Mouse (Mus musculus) thymus, adult 2 months (tissue): ENCODE measurements around the gene Cdipt. TPM values are rescaled to one million over a fixed set of nuclear protein-coding genes. Genes with fewer than 3 reads are reported as not detected.

ENCODE experiments used
- DNase-seq: peaks from one replicate; pipeline ENCODE4 v3.0.0; 2021
- H3K27ac ChIP-seq: fragments of 200-500 bp; 2 replicates; pipeline ENCODE4 v1.5.1; 2012; ENCODE audit warnings: low read length, control low read depth; ENCODE audit not compliant: control insufficient read depth, insufficient read depth
- H3K27me3 ChIP-seq: fragments of 200-500 bp; 2 replicates; pipeline ENCODE4 v1.6.1; 2012; ENCODE audit warnings: mild to moderate bottlenecking, low read length, moderate library complexity, mixed read lengths; ENCODE audit not compliant: control insufficient read depth, insufficient read depth
- H3K36me3 ChIP-seq: fragments of 200-500 bp; 2 replicates; pipeline ENCODE4 v1.6.1; 2012; ENCODE audit warnings: mild to moderate bottlenecking, low read length, moderate library complexity; ENCODE audit not compliant: control insufficient read depth, insufficient read depth
- H3K4me1 ChIP-seq: fragments of 200-500 bp; replicated peaks from 2 replicates; pipeline ENCODE4 v1.6.1; 2012; ENCODE audit warnings: low read length; ENCODE audit not compliant: control insufficient read depth, insufficient read depth
- H3K4me3 ChIP-seq: fragments of 200-500 bp; 2 replicates; pipeline ENCODE4 v1.5.1; 2012; ENCODE audit warnings: mild to moderate bottlenecking, low read length, control low read depth, moderate library complexity; ENCODE audit not compliant: control insufficient read depth, insufficient read depth
- CTCF ChIP-seq: fragments of 200-500 bp; IDR thresholded peaks from 2 replicates; pipeline ENCODE4 v1.5.1; 2012; ENCODE audit warnings: mild to moderate bottlenecking, control low read depth, low read length, moderate library complexity, borderline replicate concordance; ENCODE audit not compliant: control insufficient read depth, poor library complexity, insufficient read depth; ENCODE audit errors: extremely low read depth
- POLR2A ChIP-seq: fragments of 200-500 bp; IDR thresholded peaks from 2 replicates; pipeline ENCODE4 v1.6.1; 2012; ENCODE audit warnings: mild to moderate bottlenecking, low read length, control low read depth, moderate library complexity; ENCODE audit not compliant: control insufficient read depth, poor library complexity, insufficient read depth; ENCODE audit errors: extremely low read depth
- WGBS: fragments of 180-500 bp; shearing (Covaris S2); methylation state at CpG from one replicate; pipeline ENCODE4 v1.1.7; 2018; 5-methylcytosine and 5-hydroxymethylcytosine counted together
- polyA plus RNA-seq: library from polyadenylated mRNA; depleted of rRNA; stranded (reverse); fragments of >200 nt; gene quantifications from 2 replicates; pipeline ENCODE4 v1.2.3, GENCODE M21; 2012

The Cdipt gene
- polyA plus RNA-seq, 1 experiment = 294 TPM

- no peak for TF ChIP-seq CTCF
- TF ChIP-seq POLR2A = no peak
Observed at GRCm38 (mm10) chr7:126952646-126953045, 23.1 kb upstream of the Cdipt start.

GRCm38 (mm10) chr7:126955125-126955524 lies 20.6 kb upstream of the Cdipt start:
- no peaks in the 10 kb centered on the region for H3K36me3 ChIP-seq
- H3K4me3 ChIP-seq = no peak overlapping the region
- H3K4me1 ChIP-seq = 0 out of 2 replicates have a peak, but pooled peaks cover 5% of the 10 kb centered on the region
- no peak for TF ChIP-seq CTCF
- no peak for TF ChIP-seq POLR2A
- peaks cover 2% of the 10 kb centered on the region; the same call in 1 of the 2 replicates for H3K27me3 ChIP-seq
- WGBS = 35% methylated on average over 3 of the region's 3 CpGs
- DNase-seq = no peak
- no peak overlapping the region for H3K27ac ChIP-seq

More at GRCm38 (mm10) chr7:126952646-126953045, 23.1 kb upstream of the Cdipt start:
- H3K36me3 ChIP-seq = no peaks in the 10 kb centered on the region
- no peak for DNase-seq
- H3K27me3 ChIP-seq = peaks cover 2% of the 10 kb centered on the region; the same call in 1 of the 2 replicates
- H3K4me1 ChIP-seq = peaks cover 11% of the 10 kb centered on the region
- WGBS = 4% methylated on average over 8 of the region's 8 CpGs
- H3K4me3 ChIP-seq = no peak overlapping the region
- no peak overlapping the region for H3K27ac ChIP-seq

DNA sequence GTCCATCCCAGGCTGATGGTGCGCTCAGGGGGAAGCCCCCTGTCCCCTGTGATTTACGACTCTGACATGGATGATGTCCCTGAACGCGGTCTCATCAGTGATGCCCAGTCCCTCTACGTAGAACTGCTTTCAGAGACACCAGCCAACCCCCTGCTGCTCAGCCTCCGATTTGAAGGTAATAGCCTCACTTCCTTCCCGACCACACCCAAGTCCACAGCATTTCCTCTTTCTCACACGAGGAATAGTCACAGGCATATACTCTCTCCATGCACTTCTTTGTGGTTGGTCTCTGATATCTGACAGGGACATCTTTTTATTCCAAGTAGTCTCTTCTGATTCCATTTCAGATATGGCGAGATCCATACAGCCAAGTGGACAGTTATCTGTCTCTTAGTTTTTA lies 15.9 kb upstream of the Cdipt start:
- no peak overlapping the region for H3K4me3 ChIP-seq
- TF ChIP-seq POLR2A (no peak), CTCF (no peak)
- no peaks in the 10 kb centered on the region for H3K27me3 ChIP-seq
- 57% methylated on average over 9 of the region's 9 CpGs for WGBS
- no peak overlapping the region for H3K27ac ChIP-seq
- no peaks in the 10 kb centered on the region for H3K4me1 ChIP-seq
- H3K36me3 ChIP-seq = no peaks in the 10 kb centered on the region
- no peak for DNase-seq

- TF ChIP-seq CTCF (no peak), POLR2A (no peak)
- H3K27me3 ChIP-seq = no peaks in the 10 kb centered on the region
- H3K4me1 ChIP-seq = no peaks in the 10 kb centered on the region
- DNase-seq = no peak
- 100% methylated on average over 5 of the region's 5 CpGs for whole genome bisulfite sequencing
- no peaks in the 10 kb centered on the region for H3K36me3 ChIP-seq
- H3K4me3 ChIP-seq = no peak overlapping the region
- H3K27ac ChIP-seq = no peak overlapping the region
Observed at GRCm38 (mm10) chr7:126961095-126961494, 14.6 kb upstream of the Cdipt start.

GRCm38 (mm10) chr7:126961965-126962364 lies 13.7 kb upstream of the Cdipt start:
- H3K27me3 ChIP-seq = no peaks in the 10 kb centered on the region
- H3K4me1 ChIP-seq = no peaks in the 10 kb centered on the region
- H3K36me3 ChIP-seq = no peaks in the 10 kb centered on the region
- H3K4me3 ChIP-seq = no peak overlapping the region
- TF ChIP-seq CTCF = no peak
- no peak for TF ChIP-seq POLR2A
- no peak overlapping the region for H3K27ac ChIP-seq
- DNase-seq = no peak
- WGBS = 95% methylated on average over 4 of the region's 4 CpGs

DNA sequence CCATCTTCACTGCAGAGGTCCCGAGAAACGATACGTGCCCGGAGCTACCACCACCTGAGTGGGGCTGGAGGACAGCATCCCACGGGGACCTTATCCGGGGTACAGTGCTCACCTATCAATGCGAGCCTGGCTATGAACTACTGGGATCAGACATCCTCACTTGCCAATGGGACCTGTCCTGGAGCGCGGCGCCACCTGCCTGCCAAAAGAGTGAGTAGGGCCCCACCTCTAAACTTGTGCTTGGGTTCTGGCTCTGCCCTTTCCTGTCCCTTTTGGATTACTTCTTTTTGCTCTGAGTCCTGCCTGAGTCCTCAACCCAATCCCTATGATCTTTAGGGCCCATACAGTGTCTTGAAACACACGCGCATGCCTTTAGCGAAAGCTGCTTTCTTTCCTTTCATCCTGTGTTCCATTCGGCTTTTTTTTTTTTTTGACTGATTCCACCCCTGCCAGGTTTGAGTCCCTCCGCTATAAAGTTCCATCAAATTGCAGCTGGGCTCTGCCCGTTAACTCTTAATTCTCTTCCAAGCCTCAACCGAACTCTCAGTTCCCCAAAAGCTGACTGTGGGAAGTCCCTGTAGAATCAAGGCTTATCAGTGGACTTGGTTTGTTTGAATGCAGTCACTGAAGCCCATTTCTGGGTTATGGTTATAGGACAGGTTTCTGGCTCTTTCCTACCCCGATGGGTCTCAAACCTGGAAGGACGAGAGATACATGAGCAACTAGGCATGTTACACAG lies 12.0 kb upstream of the Cdipt start:
- Histone ChIP-seq H3K27ac (no peak overlapping the region), H3K27me3 (no peaks in the 10 kb centered on the region), H3K36me3 (no peaks in the 10 kb centered on the region), H3K4me1 (no peaks in the 10 kb centered on the region), H3K4me3 (no peak overlapping the region)
- peak; percentile 59 for DNase-seq
- TF ChIP-seq CTCF (peak; percentile 37; the same call in 1 of the 2 replicates), POLR2A (no peak)
- WGBS = 42% methylated on average over 19 of the region's 19 CpGs
